Mouse (Mus musculus): ENCODE data around the gene Zc3h13. TPM values are rescaled to one million over a fixed set of nuclear protein-coding genes. Genes with fewer than 3 reads are reported as not detected.

Zc3h13 gene
- total RNA-seq, 2 experiments from 2014 or later: 27.3 to 29.4 TPM

DNA sequence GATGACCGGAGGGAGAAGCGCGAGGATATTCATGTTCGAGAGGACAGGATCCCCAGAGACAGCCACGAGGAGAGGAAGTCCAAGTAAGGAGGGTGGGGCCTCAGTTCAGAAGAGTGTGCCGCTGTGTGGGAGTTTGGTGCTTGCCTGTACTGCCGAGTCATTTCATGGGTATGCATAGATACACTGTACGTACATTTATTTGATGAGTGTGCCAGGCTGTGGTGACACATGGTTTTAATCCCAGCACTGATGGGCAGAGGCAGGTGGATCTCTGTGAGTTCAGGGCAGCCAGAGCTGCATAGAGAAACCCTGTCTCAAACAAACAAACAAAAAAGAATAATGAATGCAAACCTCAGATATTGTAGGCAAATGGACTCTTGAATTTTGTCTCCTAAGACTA is 43.9 kb downstream of the Zc3h13 start:
- no peak for DNase-seq

DNA sequence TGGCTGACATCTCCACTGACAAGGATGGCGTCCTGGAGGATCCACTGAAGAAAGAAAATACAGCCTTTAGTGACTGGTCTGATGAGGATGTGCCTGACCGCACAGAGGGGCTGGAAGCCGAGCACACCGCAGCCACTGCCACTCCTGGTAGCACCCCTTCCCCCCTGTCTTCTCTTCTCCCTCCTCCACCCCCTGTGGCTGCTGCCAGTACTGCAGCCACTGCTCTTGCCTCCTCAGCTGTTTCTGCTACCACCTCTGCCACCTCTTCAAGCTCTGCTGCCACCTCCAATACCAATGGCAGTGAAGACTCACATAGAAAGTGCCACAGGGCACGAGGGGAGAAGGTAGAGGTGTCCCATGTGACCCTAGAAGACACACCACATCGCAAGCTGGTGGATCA is 46.4 kb downstream of the Zc3h13 start:
- DNase-seq: peak; percentile 41

DNA sequence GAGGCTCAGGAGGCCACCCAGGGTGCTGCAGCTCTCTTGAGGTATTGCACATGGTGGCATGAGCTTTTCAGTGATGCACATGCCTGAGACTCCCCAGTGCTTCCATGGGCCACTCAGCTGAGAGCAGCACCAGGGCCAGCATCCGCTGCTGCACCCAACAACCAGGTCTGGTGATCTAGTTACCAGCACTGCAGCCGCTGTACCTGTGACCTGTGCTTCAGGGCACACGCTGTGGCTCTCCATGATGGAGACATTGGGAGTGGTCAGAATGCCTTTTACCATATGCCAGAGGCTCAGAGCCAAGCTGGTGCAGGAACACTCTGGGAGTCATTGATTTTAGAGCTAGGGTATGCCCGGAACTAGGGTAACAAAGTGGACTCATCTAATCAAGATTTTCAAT is 50.1 kb downstream of the Zc3h13 start:
- no peak for DNase-seq

DNA sequence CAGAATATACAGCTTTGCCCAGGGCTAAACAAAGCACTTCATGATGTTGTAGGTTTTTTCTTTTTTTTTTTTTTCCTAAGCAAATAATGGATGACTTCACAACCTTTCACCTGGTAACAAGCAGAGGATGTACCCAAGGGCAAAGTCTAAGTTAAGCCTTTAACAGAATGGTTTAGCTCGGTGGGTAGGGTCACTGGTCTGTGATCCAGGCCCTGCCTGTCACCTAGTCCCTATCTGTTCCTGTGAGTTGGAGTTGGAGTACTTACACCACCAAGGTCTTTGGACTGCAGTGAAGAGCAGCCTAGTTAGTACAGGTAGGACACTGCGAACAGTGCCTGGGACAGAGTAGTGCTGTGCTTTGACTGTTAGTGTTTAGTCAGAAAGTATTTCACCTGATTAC is 53.7 kb downstream of the Zc3h13 start:
- DNase-seq: no peak

DNA sequence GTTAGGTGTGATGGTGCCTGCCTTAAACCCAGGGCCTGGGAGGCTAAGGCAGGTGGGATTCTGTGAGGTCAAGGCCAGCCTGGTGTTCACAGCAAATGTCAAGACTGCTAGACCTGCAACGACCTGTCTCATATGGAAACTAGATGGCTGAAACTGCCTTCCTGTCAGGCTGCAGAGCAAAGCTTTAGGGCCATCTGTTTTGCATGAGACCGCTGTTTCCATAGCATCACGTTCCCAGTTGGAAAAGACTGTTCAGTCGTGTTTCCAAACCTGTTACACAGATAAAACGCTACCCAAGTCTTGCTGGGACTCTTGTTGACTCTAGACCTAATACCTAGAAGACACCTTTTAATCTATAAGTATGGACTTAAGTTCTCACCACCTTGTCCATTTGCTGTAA is 61.9 kb downstream of the Zc3h13 start:
- DNase-seq: no peak

DNA sequence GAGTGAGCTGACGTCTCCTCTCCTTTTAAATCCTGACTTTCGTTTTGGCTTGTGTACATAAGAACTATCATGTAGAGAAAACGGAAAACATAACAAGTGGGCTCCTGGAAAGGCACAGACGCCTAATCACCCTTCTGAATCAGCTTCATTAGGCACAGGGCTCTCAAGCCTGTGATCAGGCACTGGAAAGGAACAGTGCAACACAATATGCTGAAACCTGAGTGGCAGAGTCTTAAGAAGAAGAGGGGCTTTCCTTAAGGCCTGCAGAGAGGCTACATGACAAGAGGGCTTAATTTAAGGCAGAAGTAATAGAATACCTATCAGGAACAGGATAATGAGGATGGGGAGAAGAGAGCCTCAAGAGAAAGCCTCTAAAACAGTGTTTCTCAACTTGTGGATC is 67.5 kb downstream of the Zc3h13 start:
- DNase-seq: no peak

DNA sequence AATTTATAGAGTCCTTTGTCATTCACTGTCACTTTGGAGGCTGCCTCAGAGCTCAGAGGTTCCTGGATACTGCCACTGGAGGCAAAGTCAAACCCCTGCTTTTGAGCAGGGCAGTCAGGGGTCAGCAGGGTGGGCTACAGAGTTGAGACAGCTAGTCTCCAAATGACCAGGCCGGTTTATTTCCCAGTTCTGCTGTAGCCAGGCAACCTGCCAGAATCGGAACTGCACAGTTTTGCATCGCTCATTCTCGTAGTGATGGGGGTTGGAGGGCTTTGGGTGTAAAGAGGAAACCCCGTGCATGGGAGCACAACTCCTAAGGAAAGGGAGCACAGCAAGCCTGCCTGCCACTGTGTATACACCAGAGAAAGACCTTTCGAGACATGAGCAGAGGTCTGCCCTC is 79.1 kb downstream of the Zc3h13 start:
- no peak for DNase-seq

DNA sequence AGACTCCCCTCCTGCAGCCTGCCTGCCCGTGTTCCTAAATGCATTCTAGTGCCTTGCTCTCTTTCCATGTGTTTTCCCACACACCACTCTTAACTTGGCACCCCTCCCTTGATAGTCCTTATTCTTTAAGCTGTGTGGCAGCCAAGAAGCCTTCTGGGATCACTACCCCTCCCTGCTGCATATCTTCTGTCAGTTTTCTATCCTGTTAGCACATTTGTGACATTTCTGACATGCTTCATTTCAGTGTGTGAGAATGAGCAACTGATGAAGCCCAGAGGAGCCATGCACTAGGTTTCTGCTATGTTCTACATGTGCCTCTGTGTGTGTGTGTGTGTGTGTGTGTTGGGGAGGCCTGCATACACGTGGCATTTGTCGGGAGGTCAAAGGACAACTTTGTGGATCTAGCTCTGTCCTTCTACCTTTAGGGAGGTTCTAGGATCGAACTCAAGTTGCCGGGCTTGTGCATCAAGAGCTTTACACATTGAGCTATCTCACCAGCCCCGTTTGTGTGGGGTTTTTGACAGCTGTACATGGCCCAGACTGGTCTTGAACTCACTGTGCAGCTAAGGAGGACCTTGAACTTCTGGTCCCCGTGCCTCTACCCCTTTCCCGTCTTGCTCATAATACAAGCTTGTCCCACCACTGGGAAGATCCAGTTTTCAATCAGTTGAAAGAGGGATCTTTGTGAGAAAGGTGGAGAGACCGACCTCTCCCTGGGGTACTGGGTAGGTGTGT is 81.3 kb downstream of the Zc3h13 start:
- DNase-seq: no peak

DNA sequence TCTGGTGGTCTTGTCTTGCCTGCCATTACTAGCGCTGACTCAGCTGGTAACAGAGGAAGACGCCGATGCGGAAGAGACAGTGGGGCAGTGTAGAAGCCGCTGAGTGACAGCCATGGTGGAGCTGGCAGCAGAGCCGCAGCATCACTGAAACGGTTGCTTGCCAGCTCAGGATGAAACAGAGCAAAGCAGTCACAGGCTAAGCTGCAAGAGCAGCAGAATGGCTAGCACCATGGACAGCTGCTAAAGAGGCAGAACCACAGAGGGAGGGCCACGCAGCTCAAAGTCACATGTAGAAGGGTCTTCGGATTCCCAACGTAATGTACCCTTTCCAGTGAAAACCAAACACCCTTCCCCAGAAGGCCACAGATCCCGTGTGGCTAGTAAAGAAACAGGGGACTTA is 82.6 kb downstream of the Zc3h13 start:
- peak; percentile 51 for DNase-seq

DNA sequence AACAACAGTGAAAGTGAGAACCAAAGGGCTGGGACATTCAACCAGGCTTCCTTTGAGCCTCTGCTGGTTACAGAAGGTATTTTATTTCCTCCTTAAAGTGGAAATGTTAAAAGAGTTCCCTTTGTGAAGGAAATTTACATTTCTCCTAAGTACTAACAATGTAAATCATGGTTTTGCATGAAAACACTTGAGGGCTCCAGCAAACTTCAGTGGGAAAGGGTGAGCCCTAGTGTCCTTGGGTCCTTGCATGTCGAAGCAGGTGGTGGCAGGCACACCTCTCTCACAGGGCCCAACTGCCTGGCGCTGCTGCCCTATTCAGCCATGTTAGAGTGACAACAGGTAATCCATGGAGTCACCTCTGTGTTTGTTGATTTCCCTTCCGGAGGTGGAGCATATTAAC is 83.3 kb downstream of the Zc3h13 start:
- DNase-seq: no peak

DNA sequence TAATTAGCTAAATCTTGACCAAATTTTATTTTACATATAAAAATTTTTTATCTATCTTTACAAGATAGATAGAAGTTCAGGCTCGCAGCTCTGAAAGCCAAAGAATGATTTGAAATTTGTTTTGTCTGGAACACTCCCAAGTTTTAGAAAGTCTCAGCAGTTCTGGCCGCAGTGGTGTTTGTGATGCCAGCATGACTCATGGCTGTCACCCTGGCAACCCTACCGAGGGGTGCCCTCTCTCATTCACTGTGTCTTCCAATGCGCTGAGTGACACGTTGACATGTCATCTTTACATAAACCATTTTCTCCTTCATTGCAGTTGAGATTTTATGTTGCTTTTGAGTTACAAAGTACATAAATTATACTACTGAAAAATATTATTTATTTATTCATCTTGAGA is 85.7 kb downstream of the Zc3h13 start:
- peak; percentile 7 for DNase-seq

DNA sequence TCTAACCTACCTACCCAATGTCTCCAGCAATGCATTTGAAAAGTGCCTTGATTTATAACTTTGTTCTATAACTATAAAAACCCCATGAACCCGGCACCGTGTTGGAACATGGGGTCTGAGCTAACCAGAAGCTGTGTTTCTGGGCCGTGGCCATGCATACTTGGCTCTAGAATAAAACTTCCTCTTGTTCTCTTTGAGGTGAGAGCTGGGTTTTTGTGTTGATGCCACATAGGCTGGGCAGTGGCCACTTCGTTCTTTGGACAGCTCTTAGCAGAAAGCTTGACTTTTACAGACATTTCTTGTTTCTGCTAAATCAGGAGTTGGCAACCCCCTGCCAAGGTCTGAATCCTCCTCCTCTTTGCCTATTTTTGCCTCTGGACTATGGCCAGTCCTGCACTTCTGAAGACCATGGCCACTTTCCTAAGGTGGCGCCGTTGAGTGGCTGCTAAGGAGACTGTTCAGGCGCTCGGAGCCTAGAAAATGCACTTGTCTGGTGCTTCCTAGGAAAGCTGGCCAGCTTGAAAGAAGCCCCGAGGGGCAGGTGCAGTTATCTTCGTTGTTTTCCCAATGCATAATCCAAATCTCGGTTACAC is 90.9 kb downstream of the Zc3h13 start:
- peak; percentile 8 for DNase-seq

DNA sequence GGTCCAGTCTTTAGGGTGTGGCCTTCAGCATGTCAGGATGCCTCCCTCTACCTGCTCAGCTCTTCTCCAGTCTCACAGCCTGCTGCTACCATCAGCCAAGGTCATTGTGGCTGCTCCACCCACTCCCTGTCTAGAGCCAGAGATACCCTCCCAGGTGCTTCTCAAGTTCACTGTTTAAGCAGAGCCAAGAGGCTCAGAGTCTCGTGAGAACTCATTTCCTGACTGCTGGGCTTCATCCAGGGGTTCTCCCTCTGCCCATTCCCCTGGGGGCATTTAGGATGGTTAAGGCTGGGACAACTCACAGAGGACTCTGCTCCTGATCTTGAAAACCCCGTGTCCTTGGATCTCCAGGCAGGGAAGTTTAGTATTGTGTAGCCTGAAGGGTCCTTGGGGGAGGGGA is 92.1 kb downstream of the Zc3h13 start:
- DNase-seq: no peak

DNA sequence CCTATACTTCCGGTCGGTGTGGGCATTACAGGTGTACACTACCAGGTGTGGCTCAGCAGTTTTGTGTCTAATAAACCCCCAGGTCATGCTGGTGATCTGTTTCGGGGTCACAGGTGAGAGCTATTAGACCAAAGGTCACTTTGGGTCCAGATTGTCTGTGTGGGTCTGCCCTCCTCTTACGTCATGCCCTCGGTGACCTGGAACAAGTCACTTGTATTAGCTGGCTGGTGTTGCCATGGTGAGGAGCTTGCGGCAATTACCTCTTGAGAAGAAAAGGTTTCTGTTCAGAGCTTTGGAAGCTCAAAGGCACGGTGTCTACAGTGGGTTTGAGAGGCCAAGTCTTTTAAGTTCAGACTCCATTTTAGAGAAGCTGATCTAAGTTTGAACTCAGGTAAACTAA is 93.4 kb downstream of the Zc3h13 start:
- DNase-seq: no peak

Small RNAs within 50 kb of the gene (microRNA-seq; reads per million reads assigned to microRNA genes)
- gene Gm44482: 0 reads per million in 2 experiments

Other genes with a start within 250 kb of the Zc3h13 start
- not detected for gene Lrrc63, start 153.5 kb upstream of the Zc3h13 start, total RNA-seq (2021)
- 10 to 100 TPM; 17.9 to 18.3 TPM for gene Lcp1, start 153.3 kb upstream of the Zc3h13 start, total RNA-seq (2021)
- gene Cpb2, start 42.1 kb upstream of the Zc3h13 start, total RNA-seq (2021): not detected
- gene Siah3, start 171.6 kb downstream of the Zc3h13 start, total RNA-seq (2021): under 1 TPM in 1 of 2 experiments, not detected in 1; 0.07 TPM